20 mouse cellular contexts compared by ENCODE assay signal in genomic region chrX:58445624-58446323, GRCm38 (mm10).
DNase-seq lines count a peak whose midpoint lies in the region; ATAC-seq lines count a peak whose summit lies in the region.
"Had no signal": no experiment of that assay in that cellular context is flagged by ENCODE, and none has a peak within 500 bp of the region (broad histone marks: within the 10 kb centered on the region; RNA-seq: fewer than 3 reads in every experiment).

No protein-coding gene starts in this region.

- ATAC-seq in midbrain, embryonic 12.5 days (ENCODE audit: low FRiP score, low read depth) = peak; percentile 56; the same call in 1 of the 2 replicates
- no peak; the same call in 1 of the 2 replicates for ATAC-seq in midbrain, embryonic 15.5 days (replicated peaks)
- peak; percentile 92 for ATAC-seq in forebrain, embryonic 14.5 days
- ATAC-seq in hindbrain, embryonic 15.5 days (ENCODE audit: low FRiP score, low read depth) = peak; percentile 42; the same call in 1 of the 2 replicates
- ATAC-seq in heart, embryonic 12.5 days (ENCODE audit: insufficient number of reproducible peaks, low FRiP score) = no peak
- ATAC-seq: activated CD4-positive, CD25-positive, alpha-beta regulatory T cell, adult 4 months; inflammation-experienced regulatory T-cells, adult 6 months; lung, postnatal 0 days had no signal

- H3K4me1 ChIP-seq in midbrain, embryonic 12.5 days = no peaks in the 10 kb centered on the region
- no peaks in the 10 kb centered on the region for H3K4me1 ChIP-seq in midbrain, embryonic 15.5 days
- H3K4me1 ChIP-seq in forebrain, embryonic 14.5 days (ENCODE audit: control insufficient read depth, insufficient read depth, low read length) = no peaks in the 10 kb centered on the region
- H3K4me1 ChIP-seq in hindbrain, embryonic 15.5 days (replicated peaks) = no peaks in the 10 kb centered on the region
- no peaks in the 10 kb centered on the region for H3K4me1 ChIP-seq in heart, embryonic 12.5 days (replicated peaks)
- H3K4me1 ChIP-seq: embryonic facial prominence, embryonic 15.5 days; heart, embryonic 10.5 days; limb, embryonic 15.5 days had no signal

- no peak overlapping the region for H3K9ac ChIP-seq in midbrain, embryonic 12.5 days (replicated peaks)
- no peak overlapping the region for H3K9ac ChIP-seq in midbrain, embryonic 15.5 days
- H3K9ac ChIP-seq in forebrain, embryonic 14.5 days (ENCODE audit: low read length) = no peak overlapping the region
- no peak overlapping the region for H3K9ac ChIP-seq in hindbrain, embryonic 15.5 days
- H3K9ac ChIP-seq in heart, embryonic 12.5 days = no peak overlapping the region
- H3K9ac ChIP-seq: embryonic facial prominence, embryonic 15.5 days; limb, embryonic 15.5 days had no signal

- DNase-seq in brain, adult 2 months (ENCODE audit: low read depth, low spot score) = peak; percentile 8
- DNase-seq in forebrain, embryonic 14.5 days (ENCODE audit: low spot score) = peak; percentile 84
- no peak for DNase-seq in heart, postnatal 25 days (ENCODE audit: low spot score)
- DNase-seq: adrenal gland, postnatal 25 days; cerebellum, adult 18-20 months; cerebellum, postnatal 36 days; heart, postnatal 10 days; kidney, adult 8-10 months; kidney, postnatal 14 days had no signal

- H3K27ac ChIP-seq in midbrain, embryonic 12.5 days (replicated peaks) = no peak overlapping the region
- H3K27ac ChIP-seq in midbrain, embryonic 15.5 days = no peak overlapping the region
- no peak overlapping the region; the same call in 1 of the 2 replicates for H3K27ac ChIP-seq in forebrain, embryonic 14.5 days (ENCODE audit: low read depth, low read length)
- H3K27ac ChIP-seq in hindbrain, embryonic 15.5 days (replicated peaks) = no peak overlapping the region
- no peak overlapping the region for H3K27ac ChIP-seq in heart, embryonic 12.5 days (ENCODE audit: poor library complexity, severe bottlenecking)
- H3K27ac ChIP-seq: embryonic facial prominence, embryonic 15.5 days; heart, embryonic 10.5 days; limb, embryonic 15.5 days had no signal

- WGBS in midbrain, embryonic 12.5 days = 69% methylated on average over 4 of the region's 4 CpGs
- 59% methylated on average over 4 of the region's 4 CpGs for WGBS in midbrain, embryonic 15.5 days
- WGBS in forebrain, embryonic 14.5 days = 33% methylated on average over 4 of the region's 4 CpGs
- WGBS in hindbrain, embryonic 15.5 days = 35% methylated on average over 4 of the region's 4 CpGs
- WGBS in heart, embryonic 12.5 days = 75% methylated on average over 4 of the region's 4 CpGs

- H3K4me3 ChIP-seq in midbrain, embryonic 12.5 days = no peak overlapping the region
- no peak overlapping the region for H3K4me3 ChIP-seq in midbrain, embryonic 15.5 days
- H3K4me3 ChIP-seq in forebrain, embryonic 14.5 days (ENCODE audit: low read depth, low read length) = no peak overlapping the region
- no peak overlapping the region for H3K4me3 ChIP-seq in hindbrain, embryonic 15.5 days
- no peak overlapping the region for H3K4me3 ChIP-seq in heart, embryonic 12.5 days
- H3K4me3 ChIP-seq: embryonic facial prominence, embryonic 15.5 days; heart, embryonic 10.5 days; limb, embryonic 15.5 days had no signal

- no peaks in the 10 kb centered on the region for H3K27me3 ChIP-seq in midbrain, embryonic 12.5 days
- no peaks in the 10 kb centered on the region for H3K27me3 ChIP-seq in midbrain, embryonic 15.5 days (replicated peaks)
- no peaks in the 10 kb centered on the region for H3K27me3 ChIP-seq in forebrain, embryonic 14.5 days (replicated peaks; ENCODE audit: control insufficient read depth, insufficient read depth, low read length)
- no peaks in the 10 kb centered on the region for H3K27me3 ChIP-seq in hindbrain, embryonic 15.5 days
- no peaks in the 10 kb centered on the region for H3K27me3 ChIP-seq in heart, embryonic 12.5 days (replicated peaks)
- H3K27me3 ChIP-seq: embryonic facial prominence, embryonic 15.5 days; limb, embryonic 15.5 days had no signal

- no peaks in the 10 kb centered on the region for H3K9me3 ChIP-seq in midbrain, embryonic 12.5 days
- no peaks in the 10 kb centered on the region for H3K9me3 ChIP-seq in midbrain, embryonic 15.5 days
- H3K9me3 ChIP-seq in forebrain, embryonic 14.5 days (replicated peaks; ENCODE audit: control insufficient read depth, low read length) = no peaks in the 10 kb centered on the region
- no peaks in the 10 kb centered on the region for H3K9me3 ChIP-seq in hindbrain, embryonic 15.5 days
- H3K9me3 ChIP-seq in heart, embryonic 12.5 days (replicated peaks) = no peaks in the 10 kb centered on the region
- H3K9me3 ChIP-seq: embryonic facial prominence, embryonic 15.5 days; G1E; heart, embryonic 10.5 days; limb, embryonic 15.5 days had no signal

- intact Hi-C loops in heart, postnatal 25 days (cut with DNase I) = no loop called here

- no peaks in the 10 kb centered on the region for H3K36me3 ChIP-seq in midbrain, embryonic 12.5 days
- H3K36me3 ChIP-seq in midbrain, embryonic 15.5 days (replicated peaks) = no peaks in the 10 kb centered on the region
- no peaks in the 10 kb centered on the region for H3K36me3 ChIP-seq in forebrain, embryonic 14.5 days (ENCODE audit: control insufficient read depth, insufficient read depth, low read length)
- H3K36me3 ChIP-seq in hindbrain, embryonic 15.5 days = no peaks in the 10 kb centered on the region
- no peaks in the 10 kb centered on the region for H3K36me3 ChIP-seq in heart, embryonic 12.5 days
- H3K36me3 ChIP-seq: embryonic facial prominence, embryonic 15.5 days; G1E; heart, embryonic 10.5 days; limb, embryonic 15.5 days had no signal

- no peak overlapping the region for H3K4me2 ChIP-seq in midbrain, embryonic 12.5 days (replicated peaks)
- H3K4me2 ChIP-seq in midbrain, embryonic 15.5 days = no peak overlapping the region
- H3K4me2 ChIP-seq in forebrain, embryonic 14.5 days (ENCODE audit: low read length) = no peak overlapping the region
- H3K4me2 ChIP-seq in hindbrain, embryonic 15.5 days = no peak overlapping the region
- no peak overlapping the region for H3K4me2 ChIP-seq in heart, embryonic 12.5 days
- H3K4me2 ChIP-seq: embryonic facial prominence, embryonic 15.5 days; limb, embryonic 15.5 days had no signal

Comparison
In these comparisons a context has a peak if more than half of its experiments do, and no peak if none do; other contexts are left out.
1. ATAC-seq: peak in midbrain, embryonic 12.5 days (single experiment), forebrain, embryonic 14.5 days (single experiment) and hindbrain, embryonic 15.5 days (single experiment); none in midbrain, embryonic 15.5 days (single experiment) and heart, embryonic 12.5 days (single experiment).